Mouse (Mus musculus) liver, embryonic 15.5 days (tissue): ENCODE results near the gene Atp9a. TPM values are rescaled to one million over a fixed set of nuclear protein-coding genes. Genes with fewer than 3 reads are reported as not detected.

ENCODE experiments used
- ATAC-seq: fragments of 200-750 bp; cut with Nextera tagmentation; 2 replicates; pipeline ENCODE4 v1.8.0; 2017; ENCODE audit warnings: moderate number of reproducible peaks, mild to moderate bottlenecking, moderate library complexity; ENCODE audit not compliant: insufficient read depth
- H3K27ac ChIP-seq: fragments of 300-500 bp; sonication (generic); replicated peaks from 2 replicates; pipeline ENCODE4 v1.5.1; 2015; ENCODE audit warnings: mild to moderate bottlenecking, inconsistent platforms
- H3K27me3 ChIP-seq: fragments of 300-500 bp; sonication (generic); 2 replicates; pipeline ENCODE4 v1.6.1; 2015; ENCODE audit warnings: mild to moderate bottlenecking, inconsistent platforms
- H3K36me3 ChIP-seq: fragments of 300-500 bp; sonication (generic); replicated peaks from 2 replicates; pipeline ENCODE4 v1.6.1; 2015; ENCODE audit warnings: moderate library complexity, mild to moderate bottlenecking, inconsistent platforms
- H3K4me1 ChIP-seq: fragments of 300-500 bp; sonication (generic); replicated peaks from 2 replicates; pipeline ENCODE4 v1.6.1; 2015; ENCODE audit warnings: inconsistent platforms
- H3K4me2 ChIP-seq: fragments of 300-500 bp; sonication (generic); 2 replicates; pipeline ENCODE4 v1.6.1; 2015; ENCODE audit warnings: moderate library complexity, mild to moderate bottlenecking, inconsistent platforms
- H3K4me3 ChIP-seq: fragments of 300-500 bp; sonication (generic); replicated peaks from 2 replicates; pipeline ENCODE4 v1.5.1; 2015; ENCODE audit warnings: mild to moderate bottlenecking, inconsistent platforms
- H3K9ac ChIP-seq: fragments of 300-500 bp; sonication (generic); 2 replicates; pipeline ENCODE4 v1.6.1; 2015; ENCODE audit warnings: moderate library complexity, mild to moderate bottlenecking, inconsistent platforms
- H3K9me3 ChIP-seq: fragments of 300-500 bp; sonication (generic); replicated peaks from 2 replicates; pipeline ENCODE4 v1.6.1; 2016; ENCODE audit warnings: inconsistent platforms
- WGBS: fragments of 180-500 bp; shearing (Covaris S2); methylation state at CpG from one replicate; pipeline ENCODE4 v1.1.7; 2015; ENCODE audit warnings: mixed read lengths; ENCODE audit not compliant: insufficient replicate concordance; 5-methylcytosine and 5-hydroxymethylcytosine counted together
- polyA plus RNA-seq: library from polyadenylated mRNA; unstranded; fragments of >200 nt; fragmentation: Nextera tagmentation; extraction: Ambion mirVana; gene quantifications from 2 replicates; pipeline ENCODE4 v1.2.1, GENCODE M21; 2015

The Atp9a gene
- polyA plus RNA-seq: 3.3 and 4.2 TPM in 2 replicates

DNA sequence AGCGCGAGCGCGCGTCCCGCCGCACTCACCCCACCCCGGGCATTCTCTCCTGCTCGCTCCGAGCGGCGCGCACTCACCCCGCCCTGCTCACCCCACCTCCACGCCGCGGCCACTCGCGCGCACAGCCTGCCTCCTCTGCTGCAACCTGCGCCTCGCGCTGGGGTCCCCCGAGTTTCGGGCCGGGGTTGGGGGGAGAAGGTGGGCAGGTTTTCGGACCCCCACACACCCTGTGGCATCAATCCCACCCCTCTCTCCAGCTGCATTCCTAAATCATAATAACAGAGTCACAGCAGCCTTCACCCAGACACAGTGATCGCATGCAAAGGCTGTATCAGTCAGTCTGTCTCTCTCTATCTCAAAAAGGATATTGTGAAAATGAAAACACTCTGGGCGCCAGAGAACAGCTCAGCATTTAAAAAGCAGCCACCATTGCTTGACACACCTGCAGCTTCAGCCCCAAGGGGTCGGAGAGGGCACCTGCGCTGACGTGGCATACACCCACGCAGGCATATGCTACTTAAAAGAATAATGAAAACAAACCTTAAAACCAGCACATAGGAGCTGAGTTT is at the start of gene Atp9a:
Gene Atp9a (minus strand): TSS at position 351 of the 569 bp plus-strand sequence.
- Histone ChIP-seq H3K9ac (peak within 1 kb of the TSS; percentile 35; the same call in 1 of the 2 replicates), H3K4me1 (no peaks in the 10 kb centered on the region), H3K9me3 (no peaks in the 10 kb centered on the region), H3K36me3 (no peaks in the 10 kb centered on the region), H3K27me3 (peaks cover 27% of the 10 kb centered on the region), H3K27ac (no peak within 1 kb of the TSS), H3K4me2 (peak within 1 kb of the TSS; percentile 60), H3K4me3 (peak within 1 kb of the TSS; percentile 58)
- ATAC-seq: peak; percentile 20; the same call in 1 of the 2 replicates
- 8% methylated on average over 33 of the region's 33 CpGs for WGBS

DNA sequence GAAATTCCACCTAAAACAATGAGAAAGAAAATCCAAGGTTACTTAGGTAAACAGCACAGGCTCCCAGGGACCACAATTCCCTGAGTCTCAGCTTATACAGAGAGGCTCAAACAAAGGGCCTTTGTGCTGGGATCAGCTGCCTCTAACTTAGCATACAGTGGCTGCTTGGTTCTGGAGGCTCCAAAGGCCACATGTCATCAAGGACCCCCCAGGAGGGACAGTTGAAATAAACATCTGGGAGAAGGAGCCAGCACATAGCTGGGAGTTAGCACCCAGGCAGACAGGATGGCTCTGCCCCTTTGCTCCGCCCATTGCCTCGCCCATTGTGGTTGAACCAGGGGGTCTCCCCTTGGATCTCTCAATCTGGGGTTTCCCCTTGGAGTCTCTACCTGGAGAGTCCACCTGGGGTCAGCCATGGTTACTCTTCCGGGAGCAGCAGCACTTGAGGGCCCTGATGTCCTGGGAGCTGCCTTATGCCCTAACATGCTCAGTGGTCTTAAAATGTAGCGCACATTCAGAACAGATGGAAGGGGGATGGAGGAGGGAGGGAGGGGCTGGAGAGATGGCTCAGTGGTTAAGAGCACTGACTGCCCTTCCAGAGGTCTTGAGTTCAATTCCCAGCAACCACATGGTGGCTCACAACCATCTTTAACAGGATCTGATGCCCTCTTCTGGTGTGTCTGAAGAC is 49.0 kb upstream of the Atp9a start:
- 62% methylated on average over 4 of the region's 4 CpGs for WGBS

GRCm38 (mm10) chr2:168786174-168786573 is 44.0 kb upstream of the Atp9a start:
- H3K4me1 ChIP-seq: no peaks in the 10 kb centered on the region
- no peaks in the 10 kb centered on the region for H3K27me3 ChIP-seq
- no peak overlapping the region for H3K4me2 ChIP-seq
- no peak overlapping the region for H3K4me3 ChIP-seq
- H3K9ac ChIP-seq: no peak overlapping the region
- H3K9me3 ChIP-seq: no peaks in the 10 kb centered on the region
- no peak overlapping the region for H3K27ac ChIP-seq
- no peak for ATAC-seq
- H3K36me3 ChIP-seq: no peaks in the 10 kb centered on the region
- 75% methylated on average over 9 of the region's 9 CpGs for WGBS

More for the DNA sequence above, 49.0 kb upstream of the Atp9a start:
- Histone ChIP-seq H3K9me3 (no peaks in the 10 kb centered on the region), H3K36me3 (no peaks in the 10 kb centered on the region), H3K4me3 (no peak overlapping the region), H3K9ac (no peak overlapping the region), H3K4me2 (no peak overlapping the region), H3K27me3 (no peaks in the 10 kb centered on the region), H3K4me1 (no peaks in the 10 kb centered on the region), H3K27ac (no peak overlapping the region)
- no peak for ATAC-seq

DNA sequence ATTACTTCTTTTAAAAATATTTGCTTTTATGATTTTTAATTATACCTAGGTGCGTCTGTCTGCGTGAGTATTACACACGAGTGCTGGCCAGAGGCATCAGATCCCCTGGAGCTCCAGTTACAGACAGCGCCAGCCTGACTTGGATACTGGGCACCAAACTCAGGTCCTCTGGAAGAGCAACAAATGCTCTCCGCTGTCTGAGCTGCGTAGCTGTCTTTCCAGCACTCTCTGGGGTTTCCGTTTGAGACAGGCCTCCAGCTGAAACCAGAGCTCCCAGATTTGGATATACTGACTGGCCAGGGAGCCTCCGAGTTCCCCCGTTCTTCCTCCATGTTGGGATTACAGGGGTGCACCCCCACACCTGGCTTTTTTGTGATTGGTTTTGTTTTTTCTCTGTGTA is 38.4 kb upstream of the Atp9a start:
- Histone ChIP-seq H3K4me1 (peaks cover 4% of the 10 kb centered on the region; the same call in 1 of the 2 replicates), H3K4me2 (no peak overlapping the region), H3K9me3 (no peaks in the 10 kb centered on the region), H3K9ac (no peak overlapping the region), H3K36me3 (no peaks in the 10 kb centered on the region), H3K27me3 (no peaks in the 10 kb centered on the region), H3K27ac (0 out of 2 replicates have a peak overlapping the region, but pooled peaks have one; percentile 6), H3K4me3 (no peak overlapping the region)
- WGBS: 57% methylated on average over 9 of the region's 9 CpGs
- ATAC-seq: no peak

- no peak overlapping the region for H3K4me2 ChIP-seq
- H3K9ac ChIP-seq: no peak overlapping the region
- H3K4me3 ChIP-seq: no peak overlapping the region
- no peaks in the 10 kb centered on the region for H3K36me3 ChIP-seq
- ATAC-seq: no peak; the same call in 1 of the 2 replicates
- 29% methylated on average over 9 of the region's 9 CpGs for WGBS
- H3K9me3 ChIP-seq: no peaks in the 10 kb centered on the region
- H3K27ac ChIP-seq: peak overlapping the region; percentile 45; the same call in 1 of the 2 replicates
- no peaks in the 10 kb centered on the region for H3K27me3 ChIP-seq
- H3K4me1 ChIP-seq: peaks cover 4% of the 10 kb centered on the region; the same call in 1 of the 2 replicates
Measured at GRCm38 (mm10) chr2:168780024-168780423, 37.8 kb upstream of the Atp9a start.

GRCm38 (mm10) chr2:168777481-168777880 is 35.3 kb upstream of the Atp9a start:
- H3K27me3 ChIP-seq: no peaks in the 10 kb centered on the region
- H3K4me2 ChIP-seq: no peak overlapping the region
- H3K4me1 ChIP-seq: peaks cover 4% of the 10 kb centered on the region; the same call in 1 of the 2 replicates
- H3K4me3 ChIP-seq: no peak overlapping the region
- H3K9ac ChIP-seq: no peak overlapping the region
- peak overlapping the region; percentile 51; the same call in 1 of the 2 replicates for H3K27ac ChIP-seq
- H3K9me3 ChIP-seq: no peaks in the 10 kb centered on the region
- H3K36me3 ChIP-seq: no peaks in the 10 kb centered on the region
- ATAC-seq: no peak

GRCm38 (mm10) chr2:168776238-168776637 is 34.0 kb upstream of the Atp9a start:
- 29% methylated on average over 3 of the region's 3 CpGs for WGBS
- ATAC-seq: peak; percentile 64

DNA sequence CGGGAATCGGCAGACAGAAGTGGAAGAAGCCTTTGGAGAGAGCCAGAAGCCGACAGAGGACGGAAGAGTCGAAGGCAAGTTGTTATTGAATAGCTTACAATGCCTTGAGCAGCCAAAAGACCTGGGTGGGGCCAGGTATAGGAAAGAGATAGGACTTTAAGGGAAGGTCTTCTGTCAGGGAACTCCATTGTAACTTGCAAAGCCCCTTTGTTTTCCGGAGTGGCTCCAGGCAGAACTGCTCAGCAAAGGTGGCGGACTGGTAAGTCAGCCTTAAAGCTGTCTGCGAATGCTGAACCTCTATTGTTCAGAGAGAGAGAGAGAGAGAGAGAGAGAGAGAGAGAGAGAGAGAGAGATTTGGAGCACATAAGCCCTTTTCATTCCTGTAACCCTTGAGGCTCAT is 27.1 kb upstream of the Atp9a start:
- ATAC-seq: no peak
- Histone ChIP-seq H3K4me3 (no peak overlapping the region), H3K9ac (no peak overlapping the region), H3K4me2 (no peak overlapping the region), H3K9me3 (no peaks in the 10 kb centered on the region), H3K36me3 (no peaks in the 10 kb centered on the region), H3K4me1 (peaks cover 5% of the 10 kb centered on the region; the same call in 1 of the 2 replicates), H3K27me3 (peaks cover 62% of the 10 kb centered on the region), H3K27ac (no peak overlapping the region)
- 64% methylated on average over 8 of the region's 8 CpGs for WGBS

More at GRCm38 (mm10) chr2:168776238-168776637, 34.0 kb upstream of the Atp9a start:
- Histone ChIP-seq H3K4me3 (no peak overlapping the region), H3K27ac (peak overlapping the region; percentile 54), H3K4me2 (no peak overlapping the region), H3K4me1 (peaks cover 4% of the 10 kb centered on the region; the same call in 1 of the 2 replicates), H3K27me3 (no peaks in the 10 kb centered on the region), H3K36me3 (no peaks in the 10 kb centered on the region), H3K9me3 (no peaks in the 10 kb centered on the region), H3K9ac (no peak overlapping the region)

- H3K27ac ChIP-seq: peak within 1 kb of the TSS; percentile 74
Measured at GRCm38 (mm10) chr2:168767582-168767981, 25.4 kb upstream of the Atp9a start, which contains the start of gene Sall4. Gene Sall4, minus strand, starts transcription at chr2:168767943.

DNA sequence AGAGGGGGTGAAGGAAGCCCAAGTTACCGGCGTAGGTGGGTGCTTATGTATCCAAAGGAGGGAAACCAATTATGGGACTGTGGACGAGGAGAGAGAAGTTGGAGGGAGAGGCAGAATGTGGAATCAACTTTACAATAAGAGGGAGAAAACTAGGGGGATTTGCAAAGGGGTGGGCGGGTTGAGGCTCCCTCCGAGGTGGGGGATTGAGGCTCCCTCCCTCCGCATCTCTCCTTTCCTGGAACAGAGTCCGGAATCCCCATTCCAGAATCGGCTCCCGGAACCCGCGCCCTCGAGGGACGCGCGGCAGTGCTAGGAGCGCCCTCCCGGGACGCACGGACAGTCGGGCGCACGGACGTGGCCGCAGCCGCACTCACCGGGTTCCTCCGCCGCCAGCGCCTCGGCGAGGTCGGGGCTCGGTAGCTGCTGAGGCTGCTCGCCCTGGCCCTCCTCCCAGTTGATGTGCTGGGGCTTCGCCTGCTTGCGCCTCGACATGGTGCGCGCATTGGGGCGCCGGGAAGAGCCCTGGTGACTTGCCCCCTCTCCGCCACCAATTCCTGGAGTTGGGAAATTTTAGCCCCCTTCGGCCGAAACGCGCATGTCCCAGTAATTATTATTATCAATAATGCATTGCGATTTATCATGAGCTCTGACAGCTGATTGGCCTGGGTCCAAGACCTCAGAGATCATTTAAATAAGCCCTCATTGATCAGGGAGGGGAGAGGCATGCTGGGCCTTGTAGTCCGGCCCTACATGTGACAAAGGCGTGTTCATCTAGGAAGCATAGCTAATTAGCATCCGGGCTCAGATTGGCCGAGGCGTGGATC is 24.5 kb upstream of the Atp9a start:
- Histone ChIP-seq H3K27ac (peak overlapping the region; percentile 74), H3K27me3 (peaks cover 87% of the 10 kb centered on the region), H3K4me3 (peak overlapping the region; percentile 50), H3K4me1 (peaks cover 5% of the 10 kb centered on the region; the same call in 1 of the 2 replicates), H3K9ac (peak overlapping the region; percentile 27; the same call in 1 of the 2 replicates), H3K9me3 (no peaks in the 10 kb centered on the region), H3K36me3 (no peaks in the 10 kb centered on the region), H3K4me2 (peak overlapping the region; percentile 45)
- 2% methylated on average over 52 of the region's 52 CpGs for WGBS
- ATAC-seq: peak; percentile 61

More at GRCm38 (mm10) chr2:168767582-168767981, 25.4 kb upstream of the Atp9a start, which contains the start of gene Sall4:
- peak within 1 kb of the TSS; percentile 50 for H3K4me3 ChIP-seq
- H3K27me3 ChIP-seq: peaks cover 79% of the 10 kb centered on the region
- H3K36me3 ChIP-seq: no peaks in the 10 kb centered on the region
- no peaks in the 10 kb centered on the region for H3K9me3 ChIP-seq
- peak within 1 kb of the TSS; percentile 27; the same call in 1 of the 2 replicates for H3K9ac ChIP-seq
- H3K4me2 ChIP-seq: peak within 1 kb of the TSS; percentile 45
- H3K4me1 ChIP-seq: peaks cover 5% of the 10 kb centered on the region; the same call in 1 of the 2 replicates
- WGBS: 7% methylated on average over 10 of the region's 10 CpGs
- no peak for ATAC-seq
